Mouse (Mus musculus): Measurements from ENCODE around the gene Epb41l4b.

DNA sequence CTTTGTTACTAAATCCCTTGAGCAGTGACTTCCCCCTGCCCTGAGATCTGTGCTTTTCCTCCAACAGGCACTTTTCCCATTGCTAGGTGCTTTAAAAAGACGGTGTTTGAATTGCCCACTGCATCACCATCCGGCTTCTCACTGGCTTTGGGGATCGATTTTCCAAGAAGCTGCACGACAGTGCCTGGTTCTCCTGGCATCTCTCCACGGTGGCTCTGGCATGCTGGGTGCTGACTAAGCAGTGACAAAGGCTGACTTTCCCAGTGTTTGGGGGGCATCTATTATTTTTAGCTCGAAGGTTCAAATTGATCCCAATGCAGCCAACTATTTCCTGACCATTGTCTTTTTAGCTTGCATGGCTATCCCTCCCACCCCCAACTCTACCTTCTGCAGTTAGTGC, 94.7 kb downstream of the Epb41l4b start:
- TF ChIP-seq CTCF (IDR thresholded peaks at IDR 0.05; ENCODE audit: control insufficient read depth, insufficient read depth, low read length) (no peak), POLR2A (IDR thresholded peaks at IDR 0.05; ENCODE audit: borderline replicate concordance, control insufficient read depth, low read depth, low read length) (no peak)

All from bone marrow, adult 2 months (tissue).